Mouse (Mus musculus) hindlimb bud, embryonic 11.5 days (tissue): ENCODE data around the gene Serpine2.
A peak's percentile ranks its signal among the peaks of the same experiment; 100 is the strongest.

Experiments
- DNase-seq: peaks from one replicate; pipeline ENCODE4 v3.0.0-alpha.2; 2012; ENCODE audit warnings: low read depth, low spot score; ENCODE audit errors: extremely low spot score

Gene Serpine2

DNA sequence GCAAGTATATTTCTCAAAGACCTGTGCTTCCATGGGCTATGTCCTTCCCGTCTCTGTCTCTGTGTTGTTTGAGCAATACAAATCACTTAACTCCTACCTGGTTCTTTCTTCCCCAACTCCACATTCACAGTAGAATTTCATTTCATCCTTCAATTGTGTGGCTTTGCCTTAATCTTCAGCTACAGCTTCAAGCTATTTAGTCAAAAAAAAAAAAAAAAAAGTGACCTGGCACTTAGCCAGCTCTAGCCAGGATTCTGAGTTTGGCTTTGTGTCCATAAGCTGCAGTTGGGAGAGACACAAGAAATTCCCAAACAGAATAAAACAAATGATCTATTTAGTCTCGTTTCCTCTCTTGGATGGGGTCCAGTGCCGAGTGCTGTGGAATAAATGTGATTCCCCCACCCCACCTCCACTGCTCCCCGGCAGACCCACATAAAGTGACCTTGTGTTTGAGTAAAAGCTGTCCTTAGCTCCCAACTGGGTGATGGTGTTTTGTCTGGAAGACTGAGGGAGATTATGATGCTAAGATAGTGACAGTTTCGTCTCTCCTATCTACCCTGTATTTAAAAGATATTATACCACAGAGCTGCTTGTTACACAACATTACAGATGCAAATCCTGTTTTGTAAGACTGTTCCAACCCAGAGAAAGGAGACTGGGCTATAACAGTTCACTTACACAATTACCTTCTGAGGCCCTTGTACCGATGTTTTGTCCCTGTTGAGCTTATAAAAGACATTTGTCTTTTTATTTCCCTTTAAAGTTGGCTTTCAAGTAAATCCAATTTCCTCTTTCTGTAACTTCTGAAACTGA is at the start of gene Serpine2:
Gene Serpine2 (minus strand): TSS at position 51 of the 813 bp plus-strand sequence.
- DNase-seq, result no peak

DNA sequence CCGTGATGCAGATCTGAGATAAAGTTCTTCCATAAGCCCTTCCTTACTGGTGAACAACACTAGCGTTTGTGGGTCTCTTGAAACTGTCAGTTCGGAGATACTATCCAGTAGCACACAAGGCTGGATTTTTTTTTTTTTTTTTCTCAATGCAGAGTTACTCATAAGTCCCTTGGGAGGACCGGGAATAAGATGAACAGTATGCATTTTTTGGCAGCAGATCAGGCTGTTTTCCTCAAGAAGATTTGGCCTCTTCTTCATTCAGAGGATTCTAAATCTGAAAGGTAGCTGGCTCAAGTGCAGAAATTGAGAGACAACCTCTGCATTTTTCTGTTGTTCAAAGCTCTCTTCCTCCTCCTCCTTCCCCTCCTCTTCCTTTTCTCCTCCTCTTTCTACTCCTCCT is 46.8 kb upstream of the Serpine2 start:
- DNase-seq, result no peak

DNA sequence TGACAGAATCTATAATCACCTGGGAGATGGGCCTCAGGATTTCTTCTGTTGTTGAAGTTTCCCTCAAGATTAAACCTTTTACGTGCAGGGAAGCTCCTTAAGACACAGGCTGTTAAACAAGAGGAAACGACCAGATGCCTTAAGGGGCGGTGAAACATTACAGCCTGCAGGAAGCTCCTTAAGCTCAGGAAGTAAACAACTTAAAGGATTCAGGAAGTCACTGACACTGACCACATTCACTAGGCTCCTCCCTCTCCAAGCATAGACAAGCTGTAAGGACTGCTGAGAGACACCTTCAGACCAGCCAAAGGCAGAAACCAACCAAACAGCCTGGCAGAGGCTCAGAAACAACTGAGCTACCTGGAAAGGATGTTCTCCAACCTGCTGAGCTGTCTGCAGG is 44.3 kb upstream of the Serpine2 start:
- no peak for DNase-seq

DNA sequence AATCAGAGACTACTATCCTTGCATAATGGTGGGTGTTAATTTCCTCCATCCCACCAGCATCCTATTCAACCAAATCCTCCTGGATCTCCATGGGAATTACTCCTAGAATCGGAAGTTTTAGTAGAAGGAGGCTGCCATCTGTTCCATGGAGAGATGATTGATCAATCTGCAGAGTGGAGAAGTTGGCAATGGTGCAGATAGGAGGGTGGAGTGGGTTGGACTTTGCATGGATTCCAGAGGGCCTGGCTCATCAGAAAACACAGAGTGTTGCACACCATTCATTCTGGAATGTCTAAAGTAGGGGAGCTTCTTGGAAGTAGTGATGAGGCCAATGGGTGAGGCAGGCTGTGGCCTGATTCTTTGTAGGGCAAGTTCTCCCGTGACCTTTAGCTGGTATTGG is 41.9 kb upstream of the Serpine2 start:
- DNase-seq, result no peak

- no peak for DNase-seq
Observed at GRCm38 (mm10) chr1:79882648-79883047, 21.7 kb upstream of the Serpine2 start.

- no peak for DNase-seq
Observed at GRCm38 (mm10) chr1:79874741-79875140, 13.8 kb upstream of the Serpine2 start.

DNA sequence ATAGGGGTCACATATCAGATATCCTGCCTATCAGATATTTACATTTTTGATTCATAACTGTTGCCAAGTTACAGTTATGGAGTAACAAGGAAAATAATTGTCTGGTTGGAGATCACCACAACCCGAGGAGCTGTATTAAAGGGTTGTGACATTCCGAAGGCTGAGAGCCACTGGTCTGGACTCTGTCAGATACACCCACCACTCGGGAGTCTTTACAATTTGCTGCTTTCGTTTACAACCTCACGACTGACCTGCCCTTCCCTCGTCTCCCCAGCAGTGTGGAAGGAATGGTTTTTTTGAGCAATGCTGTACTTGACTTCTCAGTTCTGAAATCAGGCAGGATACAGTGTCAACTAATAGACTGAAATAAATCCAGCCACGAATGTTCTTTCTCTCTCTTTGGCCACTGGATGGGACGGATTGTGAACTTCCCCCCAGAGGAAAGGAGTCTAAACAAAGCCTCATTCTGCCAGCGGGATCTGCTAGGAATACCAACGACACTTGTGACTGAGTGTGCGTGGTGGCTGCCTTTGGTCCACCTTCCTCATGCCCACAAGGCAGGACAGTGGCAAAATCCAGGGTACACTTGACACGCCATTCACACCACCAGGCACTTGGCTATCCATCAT is 455 bp downstream of the Serpine2 start:
- DNase-seq, result no peak

GRCm38 (mm10) chr1:79859975-79860374 is 1.0 kb downstream of the Serpine2 start:
- no peak for DNase-seq

DNA sequence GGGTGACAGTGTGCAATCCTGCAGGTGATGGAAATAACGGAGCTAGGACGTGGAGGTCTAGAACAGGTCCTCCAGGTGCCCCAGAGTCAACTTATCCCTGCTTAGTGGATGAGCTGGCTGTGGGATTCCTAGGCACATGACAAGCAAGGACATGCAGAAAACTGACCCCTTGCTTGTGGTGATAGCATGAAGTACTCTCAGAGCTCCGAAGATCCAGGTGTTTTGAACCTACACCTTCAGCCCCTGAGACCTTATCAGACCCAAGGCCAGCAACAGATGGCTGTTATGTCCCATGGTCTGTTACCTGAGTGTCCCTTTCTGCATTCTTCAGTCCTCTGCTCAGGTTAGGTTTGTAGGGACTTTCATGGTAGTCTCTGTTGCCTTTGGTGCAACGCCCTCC is 2.0 kb downstream of the Serpine2 start:
- DNase-seq, result no peak

- no peak for DNase-seq
Observed at GRCm38 (mm10) chr1:79858389-79858994, 2.5 kb downstream of the Serpine2 start.

- DNase-seq, result no peak
Observed at GRCm38 (mm10) chr1:79857681-79858388, 3.1 kb downstream of the Serpine2 start.

DNA sequence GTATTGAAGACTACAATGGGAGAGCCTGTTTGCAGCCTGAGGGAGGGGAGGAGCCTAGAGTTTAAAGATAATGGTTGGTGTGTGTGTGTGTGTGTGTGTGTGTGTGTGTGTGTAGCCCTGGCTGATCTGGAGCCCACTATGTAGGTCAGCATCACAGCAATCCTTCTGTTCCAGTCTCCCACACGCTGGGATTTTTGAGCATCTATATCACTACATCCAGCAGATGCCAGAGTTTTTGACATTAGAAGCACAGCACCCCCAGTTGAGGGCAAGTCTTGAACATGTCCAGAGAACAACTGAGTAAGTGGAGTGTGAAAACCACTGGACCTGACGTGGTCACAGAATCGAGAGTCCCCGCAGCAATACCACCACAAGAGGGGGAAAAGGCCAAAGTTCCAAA is 4.2 kb downstream of the Serpine2 start:
- DNase-seq, result no peak

GRCm38 (mm10) chr1:79853527-79853926 is 7.5 kb downstream of the Serpine2 start:
- DNase-seq, result no peak

- no peak for DNase-seq
Observed at GRCm38 (mm10) chr1:79850341-79850740, 10.6 kb downstream of the Serpine2 start.

GRCm38 (mm10) chr1:79848663-79849062 is 12.3 kb downstream of the Serpine2 start:
- DNase-seq, result no peak

- DNase-seq, result no peak
Observed at GRCm38 (mm10) chr1:79846891-79847290, 14.1 kb downstream of the Serpine2 start.

- DNase-seq, result peak; percentile 39
Observed at GRCm38 (mm10) chr1:79832719-79833404, 28.1 kb downstream of the Serpine2 start.

DNA sequence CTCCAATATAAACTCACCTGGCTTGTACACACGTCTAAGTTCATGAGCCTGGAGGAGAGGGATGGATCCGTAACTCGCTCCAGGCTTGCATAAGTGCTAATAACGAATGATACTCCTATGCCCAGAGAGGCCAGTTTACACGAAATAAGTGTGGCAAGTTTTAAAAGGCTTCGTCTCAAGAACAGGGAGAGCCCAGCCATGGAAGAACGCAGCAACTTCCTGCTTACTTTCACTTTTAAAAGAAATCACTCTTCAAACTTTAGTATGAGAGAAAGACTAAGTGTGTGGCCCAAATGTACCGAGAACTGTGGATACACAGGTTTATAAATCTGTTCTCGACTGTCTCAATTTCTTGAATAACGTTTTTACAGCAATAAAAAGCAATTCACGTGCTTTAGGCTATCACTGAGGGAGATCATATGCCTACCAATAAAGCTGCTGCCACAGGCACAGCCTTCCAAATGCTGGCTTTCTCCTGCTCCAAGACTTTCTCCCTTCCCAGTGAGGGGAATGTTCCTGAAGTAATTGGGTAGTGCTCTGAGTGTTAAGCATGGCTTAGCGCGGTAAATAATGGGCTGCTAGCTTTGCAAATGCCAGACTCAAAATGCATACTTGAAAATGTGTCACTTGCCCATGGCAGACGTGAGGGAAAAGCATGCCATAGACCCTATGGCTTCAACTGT is 36.9 kb downstream of the Serpine2 start:
- no peak for DNase-seq

DNA sequence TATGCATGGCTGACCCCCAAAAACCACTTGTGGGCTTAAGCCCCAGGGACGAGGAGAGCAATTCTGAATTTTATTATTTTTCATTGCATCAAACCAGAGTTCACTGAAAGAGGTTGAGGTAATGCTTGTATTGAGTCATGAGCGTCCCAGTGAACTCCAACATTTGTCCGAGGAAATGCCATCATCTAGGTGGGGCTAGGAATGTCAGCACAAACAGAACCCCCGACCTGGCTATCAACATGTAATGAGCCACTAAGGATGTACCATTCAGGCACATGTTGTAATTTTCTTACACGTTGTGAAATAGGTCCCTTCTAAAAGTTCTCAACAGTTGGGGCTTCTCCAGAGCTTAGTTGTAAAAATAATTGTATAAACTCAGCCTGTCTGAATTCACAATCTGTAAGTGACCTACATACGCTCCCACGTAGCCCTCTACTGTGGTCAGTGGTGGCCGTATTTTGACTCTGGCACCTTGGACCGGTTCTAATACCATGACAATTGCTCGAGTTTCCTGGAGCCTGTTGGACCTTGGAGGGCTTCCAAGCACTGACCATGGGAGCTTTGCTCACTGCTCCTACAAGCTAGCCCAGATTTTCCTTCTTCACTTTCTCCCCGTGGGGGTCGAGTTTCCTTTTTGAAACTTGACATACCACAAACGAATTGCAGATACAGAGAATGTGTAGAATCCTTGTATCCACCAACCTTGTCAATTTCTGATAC is 38.0 kb downstream of the Serpine2 start:
- DNase-seq, result no peak
